Mouse (Mus musculus): ENCODE data around the gene Gm10570. TPM values are rescaled to one million over a fixed set of nuclear protein-coding genes. Genes with fewer than 3 reads are reported as not detected.

Gm10570 gene
- polyA plus RNA-seq (2017; shearing (Covaris generic)) = not detected

DNA sequence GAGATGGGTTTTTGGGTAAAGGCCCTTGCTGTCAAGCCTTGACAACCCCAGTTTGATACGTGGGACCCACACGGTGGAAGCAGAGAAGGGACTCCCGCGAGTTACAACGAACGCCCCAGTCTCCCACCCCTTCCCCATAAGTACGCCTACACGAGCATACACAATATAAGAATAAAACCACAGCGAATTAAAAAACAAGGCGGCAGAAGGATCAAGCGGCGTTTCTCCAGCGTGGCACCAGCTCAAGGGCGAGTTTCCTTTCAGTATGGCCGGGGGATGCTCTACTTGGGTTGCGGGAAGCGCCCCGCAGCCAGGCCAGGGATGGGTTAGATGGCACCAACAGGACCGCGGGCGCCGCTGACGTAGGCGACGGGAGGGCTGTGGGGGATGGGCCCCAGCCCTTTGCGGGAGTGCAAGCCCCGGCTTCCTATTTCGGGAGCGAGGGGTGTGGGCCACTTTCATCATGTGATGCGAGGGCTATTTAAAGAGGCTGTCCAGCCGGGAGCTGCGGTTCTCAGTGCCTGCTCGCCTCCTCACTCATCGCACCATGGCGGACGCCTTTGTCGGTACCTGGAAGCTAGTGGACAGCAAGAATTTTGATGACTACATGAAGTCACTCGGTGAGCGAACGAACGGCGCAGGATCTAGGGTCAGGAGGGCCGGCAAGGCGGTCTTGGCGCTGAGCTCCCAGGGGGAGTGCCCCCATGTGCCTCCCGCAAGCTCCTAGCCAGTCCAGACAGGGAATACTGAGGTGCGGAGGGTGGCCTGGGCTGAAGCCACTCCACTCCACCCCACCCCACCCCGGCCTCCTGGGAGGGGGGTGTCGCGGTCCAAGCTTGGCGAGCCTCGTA, at the start of gene Gm10570, which contains the start of gene Fabp3:
TSS of gene Gm10570 (minus strand) at position 444 of the 851 bp plus-strand sequence.
TSS of gene Fabp3 (plus strand) at position 365 of the 851 bp plus-strand sequence.

DNA sequence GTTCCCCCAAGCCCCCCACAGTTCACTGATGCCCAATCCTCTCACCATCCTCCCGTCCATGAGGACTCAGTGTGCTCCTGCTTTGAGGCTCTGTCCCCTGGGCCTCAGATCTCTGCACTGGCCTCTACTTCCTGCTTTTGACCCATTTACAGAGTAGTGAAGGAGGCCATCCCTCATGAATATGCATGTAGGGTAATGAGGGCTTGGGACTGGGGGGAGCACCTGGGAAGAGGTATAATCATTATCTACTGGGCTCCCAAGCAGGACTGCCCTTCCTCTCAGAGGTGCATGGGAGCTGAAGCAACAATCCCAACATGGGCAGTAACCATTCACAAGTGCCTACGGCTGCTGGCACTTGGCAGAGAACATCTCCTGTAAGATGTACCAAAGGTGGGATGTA, 29.4 kb downstream of the Gm10570 start, which contains the start of gene Serinc2:
TSS of gene Serinc2 (minus strand) at position 101 of the 400 bp plus-strand sequence.

Other genes starting within 250 kb of the Gm10570 start
- gene Pef1, start 206.1 kb downstream of the Gm10570 start, polyA plus RNA-seq (2017; shearing (Covaris generic)) = 41.5 TPM
- gene Hcrtr1, start 169.3 kb downstream of the Gm10570 start, polyA plus RNA-seq (2017; shearing (Covaris generic)) = not detected
- not detected for gene Tinagl1, start 133.6 kb downstream of the Gm10570 start, polyA plus RNA-seq (2017; shearing (Covaris generic))
- gene Gm853, start 86.3 kb downstream of the Gm10570 start, polyA plus RNA-seq (2017; shearing (Covaris generic)) = not detected
- not detected for gene Serinc2, start 29.5 kb downstream of the Gm10570 start, polyA plus RNA-seq (2017; shearing (Covaris generic))
- not detected for gene Fabp3, start 79 bp downstream of the Gm10570 start, polyA plus RNA-seq (2017; shearing (Covaris generic))
- 34.2 TPM for gene Zcchc17, start 51.3 kb upstream of the Gm10570 start, polyA plus RNA-seq (2017; shearing (Covaris generic))
- 77.4 TPM for gene Snrnp40, start 51.5 kb upstream of the Gm10570 start, polyA plus RNA-seq (2017; shearing (Covaris generic))